Mouse (Mus musculus): ENCODE results near the gene Card11.

Card11 gene

GRCm38 (mm10) chr5:140931523-140932229 is 68.7 kb downstream of the Card11 start:
- no peak for DNase-seq (ENCODE audit: low read depth, low spot score)

GRCm38 (mm10) chr5:140918519-140918918 is 81.9 kb downstream of the Card11 start:
- DNase-seq (ENCODE audit: low read depth, low spot score), result no peak

GRCm38 (mm10) chr5:140917807-140918206 is 82.6 kb downstream of the Card11 start:
- no peak for DNase-seq (ENCODE audit: low read depth, low spot score)

GRCm38 (mm10) chr5:140910841-140911240 is 89.5 kb downstream of the Card11 start:
- no peak for DNase-seq (ENCODE audit: low read depth, low spot score)

- peak; percentile 55 for DNase-seq (ENCODE audit: low read depth, low spot score)
Measured at GRCm38 (mm10) chr5:140900866-140901265, 99.5 kb downstream of the Card11 start.

GRCm38 (mm10) chr5:140891080-140891479 is 109.3 kb downstream of the Card11 start:
- DNase-seq (ENCODE audit: low read depth, low spot score), result peak; percentile 17

- no peak for DNase-seq (ENCODE audit: low read depth, low spot score)
Measured at GRCm38 (mm10) chr5:140890050-140890449, 110.3 kb downstream of the Card11 start.

- peak; percentile 92 for DNase-seq (ENCODE audit: low read depth, low spot score)
Measured at GRCm38 (mm10) chr5:140889539-140889938, 110.8 kb downstream of the Card11 start.

- no peak for DNase-seq (ENCODE audit: low read depth, low spot score)
Measured at GRCm38 (mm10) chr5:140887871-140888270, 112.5 kb downstream of the Card11 start.

GRCm38 (mm10) chr5:140884966-140885365 is 115.4 kb downstream of the Card11 start:
- no peak for DNase-seq (ENCODE audit: low read depth, low spot score)

- no peak for DNase-seq (ENCODE audit: low read depth, low spot score)
Measured at GRCm38 (mm10) chr5:140882391-140882790, 118.0 kb downstream of the Card11 start.

GRCm38 (mm10) chr5:140880151-140880550 is 120.2 kb downstream of the Card11 start:
- DNase-seq (ENCODE audit: low read depth, low spot score), result peak; percentile 69

GRCm38 (mm10) chr5:140878644-140879043 is 121.7 kb downstream of the Card11 start:
- DNase-seq (ENCODE audit: low read depth, low spot score), result peak; percentile 73

- DNase-seq (ENCODE audit: low read depth, low spot score), result no peak
Measured at GRCm38 (mm10) chr5:140873736-140874307, 126.6 kb downstream of the Card11 start.

GRCm38 (mm10) chr5:140873039-140873551 is 127.3 kb downstream of the Card11 start:
- DNase-seq (ENCODE audit: low read depth, low spot score), result peak; percentile 12

- peak; percentile 55 for DNase-seq (ENCODE audit: low read depth, low spot score)
Measured at GRCm38 (mm10) chr5:140872532-140873038, 127.8 kb downstream of the Card11 start.

GRCm38 (mm10) chr5:140871241-140871640 is 129.1 kb downstream of the Card11 start:
- DNase-seq (ENCODE audit: low read depth, low spot score), result no peak

- DNase-seq (ENCODE audit: low read depth, low spot score), result peak; percentile 70
Measured at GRCm38 (mm10) chr5:140869034-140869433, 131.3 kb downstream of the Card11 start.

- peak; percentile 28 for DNase-seq (ENCODE audit: low read depth, low spot score)
Measured at GRCm38 (mm10) chr5:140859730-140860129, 140.7 kb downstream of the Card11 start.

GRCm38 (mm10) chr5:140858335-140858734 is 142.0 kb downstream of the Card11 start:
- no peak for DNase-seq (ENCODE audit: low read depth, low spot score)

- DNase-seq (ENCODE audit: low read depth, low spot score), result peak; percentile 19
Measured at GRCm38 (mm10) chr5:140857432-140858154, 142.8 kb downstream of the Card11 start.

- no peak for DNase-seq (ENCODE audit: low read depth, low spot score)
Measured at GRCm38 (mm10) chr5:140855909-140856530, 144.4 kb downstream of the Card11 start.
